Mouse (Mus musculus): ENCODE measurements around the gene Selenbp2. TPM values are rescaled to one million over a fixed set of nuclear protein-coding genes. Genes with fewer than 3 reads are reported as not detected.
"Not testable (repeated sequence)": the region's sequence is repeated elsewhere in the genome, so short reads cannot be mapped to it uniquely, and the experiment has no call there.

Selenbp2 gene
- polyA plus RNA-seq, 1 experiment from 2014 or later = not detected

DNA sequence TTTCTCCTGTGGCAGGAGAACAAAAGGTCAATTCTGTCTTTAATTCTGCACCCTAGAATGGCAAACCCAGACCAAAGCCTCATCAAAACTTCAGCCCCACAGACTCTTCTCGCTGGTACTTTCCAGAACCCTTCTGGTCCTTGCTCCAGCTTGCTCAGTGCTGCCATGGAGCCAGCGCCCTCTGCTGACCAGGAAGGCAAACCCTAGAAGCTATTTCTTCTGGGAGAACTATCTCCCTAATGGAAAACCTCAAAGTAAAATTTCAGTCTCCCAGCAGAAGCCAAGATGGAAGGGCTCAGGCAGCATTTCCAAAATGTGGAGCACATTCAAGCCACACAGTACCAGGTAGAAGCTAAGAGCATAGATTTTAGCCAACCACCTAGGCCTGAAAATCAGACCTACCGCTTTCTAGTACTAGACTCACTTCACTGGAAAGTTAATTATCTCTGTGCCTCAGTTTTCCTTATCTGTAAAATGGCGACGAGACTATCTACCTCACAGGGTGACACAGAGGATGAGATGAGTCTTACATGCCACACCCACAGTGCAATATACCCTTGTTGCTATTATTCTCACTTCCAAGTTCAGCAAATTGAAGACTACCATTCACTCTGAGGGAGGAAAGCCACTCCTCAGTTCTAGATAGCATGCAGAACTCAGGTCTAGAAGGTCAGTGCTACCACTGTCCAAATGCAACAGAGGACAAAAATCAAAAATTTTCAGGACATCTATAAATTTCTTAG lies 28.1 kb upstream of the Selenbp2 start:
- 90% methylated on average over 3 of the region's 5 CpGs for WGBS
- H3K4me1 ChIP-seq (ENCODE audit: control insufficient read depth, insufficient read depth, low read length); ATAC-seq (ENCODE audit: insufficient read depth, low FRiP score, low TSS enrichment); H3K4me2 ChIP-seq (ENCODE audit: low read depth); H3K36me3 ChIP-seq (ENCODE audit: control insufficient read depth, insufficient read depth, low read length); DNase-seq (ENCODE audit: low spot score); H3K27ac ChIP-seq (ENCODE audit: low read depth, low read length); H3K27me3 ChIP-seq (ENCODE audit: control insufficient read depth, insufficient read depth, low read length); H3K4me3 ChIP-seq (ENCODE audit: low read depth, low read length); H3K9me3 ChIP-seq (ENCODE audit: control insufficient read depth, low read length); H3K9ac ChIP-seq (ENCODE audit: low read length): not testable (repeated sequence)

DNA sequence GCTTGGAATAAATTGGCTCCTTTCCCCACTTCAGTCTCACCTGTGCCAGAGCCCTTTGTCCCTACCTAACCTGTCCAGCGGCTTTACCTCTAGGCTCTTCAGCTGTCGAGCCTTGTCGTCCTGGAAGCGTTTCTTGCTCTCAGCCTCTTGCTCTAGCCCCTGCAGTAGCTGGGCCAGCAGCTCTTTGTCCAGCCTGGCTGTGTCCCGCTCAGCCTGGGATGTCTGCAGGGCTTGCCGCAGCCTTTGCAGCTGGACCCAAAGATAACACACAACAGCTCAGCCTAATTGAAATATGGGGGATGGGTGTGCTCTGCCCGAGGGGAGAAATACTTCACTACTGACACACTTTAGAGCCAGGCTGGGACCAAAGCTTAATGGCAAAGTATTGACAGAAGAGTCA lies 27.5 kb upstream of the Selenbp2 start:
- 53% methylated on average over 7 of the region's 7 CpGs for WGBS
- H3K36me3 ChIP-seq (ENCODE audit: control insufficient read depth, insufficient read depth, low read length); ATAC-seq (ENCODE audit: insufficient read depth, low FRiP score, low TSS enrichment); H3K9ac ChIP-seq (ENCODE audit: low read length); H3K4me3 ChIP-seq (ENCODE audit: low read depth, low read length); H3K27me3 ChIP-seq (ENCODE audit: control insufficient read depth, insufficient read depth, low read length); H3K4me2 ChIP-seq (ENCODE audit: low read depth); H3K9me3 ChIP-seq (ENCODE audit: control insufficient read depth, low read length); H3K4me1 ChIP-seq (ENCODE audit: control insufficient read depth, insufficient read depth, low read length); H3K27ac ChIP-seq (ENCODE audit: low read depth, low read length); DNase-seq (ENCODE audit: low spot score): not testable (repeated sequence)

DNA sequence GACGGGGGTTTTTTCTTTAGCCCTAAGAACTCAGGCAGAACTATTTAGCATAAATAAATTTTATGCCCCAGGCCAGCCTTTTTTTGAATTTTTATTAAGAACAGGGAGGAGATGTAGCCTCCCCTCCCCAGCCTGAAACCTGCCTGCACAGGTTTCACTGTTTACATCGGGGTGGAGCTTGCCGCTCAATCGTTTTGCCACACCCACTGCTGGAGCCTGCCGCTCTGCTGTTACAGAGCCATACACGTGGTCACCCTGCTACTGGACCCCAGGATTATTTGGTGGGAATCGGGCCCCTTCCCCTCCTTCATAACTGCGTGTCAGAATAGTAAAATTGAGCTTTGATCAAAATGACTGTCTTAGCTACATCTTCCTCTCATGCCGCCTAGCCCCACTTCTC lies 18.3 kb upstream of the Selenbp2 start:
- H3K9ac ChIP-seq (ENCODE audit: low read length); H3K4me2 ChIP-seq (ENCODE audit: low read depth); H3K4me1 ChIP-seq (ENCODE audit: control insufficient read depth, insufficient read depth, low read length); H3K9me3 ChIP-seq (ENCODE audit: control insufficient read depth, low read length); ATAC-seq (ENCODE audit: insufficient read depth, low FRiP score, low TSS enrichment); H3K36me3 ChIP-seq (ENCODE audit: control insufficient read depth, insufficient read depth, low read length); H3K27me3 ChIP-seq (ENCODE audit: control insufficient read depth, insufficient read depth, low read length); DNase-seq (ENCODE audit: low spot score); H3K27ac ChIP-seq (ENCODE audit: low read depth, low read length); H3K4me3 ChIP-seq (ENCODE audit: low read depth, low read length): not testable (repeated sequence)
- 80% methylated on average over 9 of the region's 9 CpGs for WGBS

DNA sequence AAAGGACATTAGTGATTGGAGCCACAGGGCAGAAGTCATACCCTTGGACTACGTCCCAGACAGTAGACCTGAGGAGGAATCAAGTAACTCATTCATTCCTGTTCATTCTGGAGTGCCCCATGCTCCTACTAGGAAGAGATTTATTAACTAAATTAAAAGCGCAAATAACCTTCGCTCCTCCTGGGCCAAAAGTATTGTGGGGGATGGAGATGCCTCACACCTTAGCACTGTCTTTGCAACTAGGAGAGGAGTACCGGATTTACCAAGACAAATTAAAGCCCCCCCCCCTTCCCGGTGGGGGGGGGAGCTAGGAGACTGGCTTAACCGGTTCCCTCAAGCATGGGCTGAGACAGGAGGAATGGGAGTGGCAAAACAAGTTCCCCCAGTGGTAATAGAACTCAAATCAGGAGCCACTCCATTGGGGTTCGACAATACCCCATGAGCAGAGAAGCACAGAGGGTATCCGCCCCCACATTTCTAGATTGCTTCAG lies 14.0 kb upstream of the Selenbp2 start:
- H3K27me3 ChIP-seq (ENCODE audit: control insufficient read depth, insufficient read depth, low read length) = no peaks in the 10 kb centered on the region
- ATAC-seq (ENCODE audit: insufficient read depth, low FRiP score, low TSS enrichment) = no peak
- DNase-seq (ENCODE audit: low spot score) = no peak
- no peak overlapping the region for H3K9ac ChIP-seq (ENCODE audit: low read length)
- no peaks in the 10 kb centered on the region for H3K9me3 ChIP-seq (ENCODE audit: control insufficient read depth, low read length)
- H3K4me2 ChIP-seq (ENCODE audit: low read depth) = no peak overlapping the region
- no peaks in the 10 kb centered on the region for H3K36me3 ChIP-seq (ENCODE audit: control insufficient read depth, insufficient read depth, low read length)
- no peaks in the 10 kb centered on the region for H3K4me1 ChIP-seq (ENCODE audit: control insufficient read depth, insufficient read depth, low read length)
- H3K27ac ChIP-seq (ENCODE audit: low read depth, low read length) = no peak overlapping the region
- 81% methylated on average over 8 of the region's 8 CpGs for WGBS
- no peak overlapping the region for H3K4me3 ChIP-seq (ENCODE audit: low read depth, low read length)

DNA sequence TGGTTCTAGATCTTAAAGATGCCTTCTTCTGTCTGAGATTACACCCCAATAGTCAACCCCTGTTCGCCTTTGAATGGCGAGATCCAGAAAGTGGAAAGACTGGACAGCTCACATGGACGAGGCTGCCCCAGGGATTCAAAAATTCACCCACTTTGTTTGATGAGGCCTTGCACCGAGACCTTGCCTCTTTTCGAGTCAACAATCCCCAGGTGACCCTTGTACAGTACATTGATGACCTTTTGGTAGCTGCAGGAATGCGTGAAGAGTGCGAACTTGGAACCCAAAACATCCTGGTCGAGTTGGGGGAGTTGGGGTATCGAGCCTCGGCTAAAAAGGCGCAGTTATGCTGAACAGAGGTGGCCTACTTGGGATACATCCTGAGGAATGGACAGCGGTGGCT lies 13.3 kb upstream of the Selenbp2 start:
- not testable (repeated sequence) for H3K4me3 ChIP-seq (ENCODE audit: low read depth, low read length); ATAC-seq (ENCODE audit: insufficient read depth, low FRiP score, low TSS enrichment); H3K4me2 ChIP-seq (ENCODE audit: low read depth); H3K4me1 ChIP-seq (ENCODE audit: control insufficient read depth, insufficient read depth, low read length); H3K9me3 ChIP-seq (ENCODE audit: control insufficient read depth, low read length); H3K27me3 ChIP-seq (ENCODE audit: control insufficient read depth, insufficient read depth, low read length); H3K9ac ChIP-seq (ENCODE audit: low read length); DNase-seq (ENCODE audit: low spot score); H3K36me3 ChIP-seq (ENCODE audit: control insufficient read depth, insufficient read depth, low read length); H3K27ac ChIP-seq (ENCODE audit: low read depth, low read length)
- WGBS = 92% methylated on average over 12 of the region's 12 CpGs

DNA sequence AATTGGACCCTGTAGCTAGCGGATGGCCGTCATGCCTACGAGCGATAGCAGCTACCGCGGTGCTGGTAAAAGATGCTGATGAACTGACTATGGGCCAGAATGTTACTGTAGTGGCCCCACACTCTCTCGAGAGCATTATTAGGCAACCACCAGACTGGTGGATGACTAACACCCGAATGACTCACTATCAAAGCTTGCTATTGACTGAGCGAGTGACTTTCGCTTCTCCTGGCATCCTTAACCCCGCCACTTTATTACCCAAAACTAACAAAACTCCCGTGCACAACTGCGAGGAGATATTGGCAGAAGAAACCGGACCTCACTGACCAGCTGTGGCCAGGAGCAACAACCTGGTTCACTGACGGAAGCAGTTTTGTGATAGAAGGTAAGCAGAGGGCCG lies 12.6 kb upstream of the Selenbp2 start:
- H3K27me3 ChIP-seq (ENCODE audit: control insufficient read depth, insufficient read depth, low read length) = no peaks in the 10 kb centered on the region
- no peak for DNase-seq (ENCODE audit: low spot score)
- H3K4me1 ChIP-seq (ENCODE audit: control insufficient read depth, insufficient read depth, low read length) = no peaks in the 10 kb centered on the region
- no peak overlapping the region for H3K27ac ChIP-seq (ENCODE audit: low read depth, low read length)
- no peaks in the 10 kb centered on the region for H3K9me3 ChIP-seq (ENCODE audit: control insufficient read depth, low read length)
- H3K4me2 ChIP-seq (ENCODE audit: low read depth) = no peak overlapping the region
- no peak for ATAC-seq (ENCODE audit: insufficient read depth, low FRiP score, low TSS enrichment)
- 89% methylated on average over 16 of the region's 16 CpGs for WGBS
- no peak overlapping the region for H3K9ac ChIP-seq (ENCODE audit: low read length)
- H3K4me3 ChIP-seq (ENCODE audit: low read depth, low read length) = no peak overlapping the region
- no peaks in the 10 kb centered on the region for H3K36me3 ChIP-seq (ENCODE audit: control insufficient read depth, insufficient read depth, low read length)

DNA sequence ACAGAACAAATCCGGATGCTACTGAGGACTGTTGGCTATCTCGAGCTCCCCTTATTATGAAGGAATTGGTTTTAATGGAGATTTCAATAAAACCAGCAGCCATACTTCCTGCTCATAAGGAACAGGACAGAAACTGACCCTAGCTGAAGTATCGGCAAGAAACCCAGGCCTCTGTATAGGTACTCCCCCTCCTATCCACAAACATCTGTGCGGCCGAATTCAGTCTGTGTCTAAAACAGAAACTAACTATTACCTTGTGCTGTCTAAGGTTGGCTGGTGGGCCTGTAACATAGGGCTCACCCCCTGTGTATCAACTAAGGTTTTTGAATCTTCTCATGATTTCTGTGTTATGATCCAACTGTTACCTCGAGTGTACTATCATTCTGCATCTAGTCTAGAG lies 9.7 kb upstream of the Selenbp2 start:
- Histone ChIP-seq H3K4me1 (ENCODE audit: control insufficient read depth, insufficient read depth, low read length) (no peaks in the 10 kb centered on the region), H3K27ac (ENCODE audit: low read depth, low read length) (no peak overlapping the region), H3K4me3 (ENCODE audit: low read depth, low read length) (no peak overlapping the region), H3K36me3 (ENCODE audit: control insufficient read depth, insufficient read depth, low read length) (no peaks in the 10 kb centered on the region), H3K4me2 (ENCODE audit: low read depth) (no peak overlapping the region), H3K9ac (ENCODE audit: low read length) (no peak overlapping the region), H3K9me3 (ENCODE audit: control insufficient read depth, low read length) (no peaks in the 10 kb centered on the region), H3K27me3 (ENCODE audit: control insufficient read depth, insufficient read depth, low read length) (no peaks in the 10 kb centered on the region)
- no peak for DNase-seq (ENCODE audit: low spot score)
- ATAC-seq (ENCODE audit: insufficient read depth, low FRiP score, low TSS enrichment) = no peak
- 84% methylated on average over 6 of the region's 6 CpGs for WGBS

DNA sequence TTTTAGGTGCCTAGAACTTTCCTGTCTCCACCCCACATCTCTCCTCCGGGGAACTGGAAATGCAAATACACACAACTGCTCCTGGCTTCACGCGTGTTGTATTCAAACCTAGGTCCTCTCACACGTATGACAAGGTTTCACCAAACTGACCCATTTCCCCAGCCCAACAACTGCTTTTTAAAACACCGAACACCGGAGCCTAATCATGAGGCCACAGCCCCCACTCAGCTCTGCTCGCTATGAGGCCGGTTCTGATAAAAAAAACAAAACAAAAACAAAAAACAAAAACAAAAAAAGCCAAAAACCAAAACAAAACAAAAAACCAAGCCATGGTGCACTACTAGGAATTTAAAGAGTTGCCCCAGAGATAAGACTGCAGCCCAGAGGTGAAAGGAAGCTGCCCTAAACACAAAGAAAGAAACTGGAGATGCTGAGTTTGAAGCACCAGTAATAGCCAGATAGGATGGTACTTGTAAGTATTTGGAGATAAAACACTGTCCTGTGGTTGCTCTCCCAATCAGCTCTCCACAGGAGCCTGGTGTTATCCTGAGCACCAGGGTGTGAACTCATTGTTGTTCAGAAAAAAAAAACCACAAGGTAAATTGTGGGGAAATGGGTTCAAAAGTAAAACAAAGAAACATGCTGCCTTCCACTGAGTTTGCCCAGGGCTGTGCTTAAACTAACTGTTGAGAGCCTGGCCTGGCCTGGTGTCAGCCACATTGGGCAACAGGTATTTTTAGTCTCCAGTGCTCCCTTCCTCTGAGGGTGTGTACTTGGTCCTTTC lies 7.2 kb upstream of the Selenbp2 start:
- not testable (repeated sequence) for H3K9ac ChIP-seq (ENCODE audit: low read length); H3K4me1 ChIP-seq (ENCODE audit: control insufficient read depth, insufficient read depth, low read length)
- 88% methylated on average over 8 of the region's 8 CpGs for WGBS

DNA sequence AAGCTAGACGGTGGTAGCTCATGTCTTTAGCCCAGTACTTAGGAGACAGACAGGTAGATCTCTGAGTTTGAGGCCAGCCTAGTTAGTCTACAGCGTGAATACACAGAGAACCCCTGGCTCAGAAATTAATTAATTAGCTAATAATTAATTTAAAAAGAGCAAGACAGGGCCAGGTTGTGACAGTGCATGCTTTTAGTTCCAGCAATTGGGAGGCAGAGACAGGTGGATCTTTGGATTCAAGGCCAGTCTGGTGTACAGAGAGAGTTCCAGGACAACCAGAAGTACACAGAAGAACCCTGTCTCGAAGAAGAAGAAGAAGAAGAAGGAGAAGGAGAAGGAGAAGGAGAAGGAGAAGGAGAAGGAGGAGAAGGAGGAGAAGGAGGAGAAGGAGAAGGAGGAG lies 4.7 kb upstream of the Selenbp2 start:
- not testable (repeated sequence) for H3K27me3 ChIP-seq (ENCODE audit: control insufficient read depth, insufficient read depth, low read length); H3K4me1 ChIP-seq (ENCODE audit: control insufficient read depth, insufficient read depth, low read length); H3K4me2 ChIP-seq (ENCODE audit: low read depth); H3K36me3 ChIP-seq (ENCODE audit: control insufficient read depth, insufficient read depth, low read length); H3K9me3 ChIP-seq (ENCODE audit: control insufficient read depth, low read length); DNase-seq (ENCODE audit: low spot score); ATAC-seq (ENCODE audit: insufficient read depth, low FRiP score, low TSS enrichment); H3K4me3 ChIP-seq (ENCODE audit: low read depth, low read length); H3K9ac ChIP-seq (ENCODE audit: low read length); H3K27ac ChIP-seq (ENCODE audit: low read depth, low read length)
- WGBS = 89% methylated on average over 2 of the region's 3 CpGs

More for the DNA sequence above, 7.2 kb upstream of the Selenbp2 start:
- not testable (repeated sequence) for H3K4me3 ChIP-seq (ENCODE audit: low read depth, low read length); H3K36me3 ChIP-seq (ENCODE audit: control insufficient read depth, insufficient read depth, low read length); H3K9me3 ChIP-seq (ENCODE audit: control insufficient read depth, low read length); H3K4me2 ChIP-seq (ENCODE audit: low read depth); H3K27me3 ChIP-seq (ENCODE audit: control insufficient read depth, insufficient read depth, low read length); ATAC-seq (ENCODE audit: insufficient read depth, low FRiP score, low TSS enrichment); DNase-seq (ENCODE audit: low spot score); H3K27ac ChIP-seq (ENCODE audit: low read depth, low read length)
